ENCODE assay signal across 16 mouse cellular contexts in the genomic region with DNA sequence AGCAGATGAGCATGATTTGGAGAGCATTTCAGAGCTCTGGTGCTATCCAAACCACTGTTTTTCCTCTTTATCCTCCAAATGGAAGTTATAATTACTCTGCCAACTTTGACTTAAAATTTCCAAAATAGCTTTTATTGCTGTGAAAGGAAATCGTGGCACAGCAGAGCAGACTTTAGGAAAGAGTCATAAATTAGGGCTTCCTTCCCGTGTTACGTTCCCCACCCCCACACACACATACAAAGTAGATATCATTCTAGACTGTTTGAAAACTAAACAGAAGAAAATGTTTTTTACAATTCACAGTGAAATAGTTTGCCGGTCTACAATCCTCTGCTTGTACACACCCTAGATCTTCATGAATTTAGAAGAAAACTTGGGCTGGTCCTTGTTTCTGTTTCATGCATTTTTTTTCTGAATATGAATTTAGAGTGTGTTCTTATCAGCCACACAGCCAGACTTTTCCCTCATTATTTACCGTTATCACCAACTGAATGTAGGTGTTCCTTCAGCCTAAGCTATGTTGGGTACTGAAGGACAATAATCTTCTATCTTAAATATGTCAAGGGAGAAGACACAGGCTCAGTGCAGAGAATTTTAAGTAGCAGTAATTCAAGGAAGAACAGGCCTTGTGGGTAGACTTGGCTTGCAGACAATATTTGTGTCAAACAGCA. TPM values are rescaled to one million over a fixed set of nuclear protein-coding genes. Genes with fewer than 3 reads are reported as not detected.
A peak's percentile ranks its signal among the peaks of the same experiment; 100 is the strongest.
DNase-seq lines count a peak whose midpoint lies in the region; ATAC-seq and TF ChIP-seq lines count a peak whose summit lies in the region.
"Had no signal": no experiment of that assay in that cellular context is flagged by ENCODE, and none has a peak within 500 bp of the region (broad histone marks: within the 10 kb centered on the region; RNA-seq: fewer than 3 reads in every experiment).

No protein-coding gene starts in this region.

- ATAC-seq in kidney, postnatal 0 days (replicated peaks; ENCODE audit: low FRiP score, low read depth) = no peak
- no peak for ATAC-seq in kidney, embryonic 14.5 days (ENCODE audit: low FRiP score, low TSS enrichment)
- ATAC-seq in liver, embryonic 12.5 days = peak; percentile 74
- ATAC-seq: forebrain, embryonic 15.5 days; inflammation-experienced regulatory T-cells, adult 6 months had no signal

- WGBS in kidney, postnatal 0 days = 40% methylated on average over 5 of the region's 5 CpGs
- 44% methylated on average over 5 of the region's 5 CpGs for WGBS in kidney, embryonic 14.5 days
- WGBS in liver, embryonic 12.5 days (ENCODE audit: insufficient replicate concordance) = 11% methylated on average over 5 of the region's 5 CpGs

- peak overlapping the region; percentile 44 for H3K27ac ChIP-seq in kidney, postnatal 0 days
- no peak overlapping the region for H3K27ac ChIP-seq in kidney, embryonic 14.5 days (ENCODE audit: low read depth, low read length)
- H3K27ac ChIP-seq in liver, embryonic 12.5 days = peak overlapping the region; percentile 88
- H3K27ac ChIP-seq: forebrain, embryonic 15.5 days; heart, embryonic 13.5 days; midbrain, embryonic 12.5 days had no signal

- H3K36me3 ChIP-seq in kidney, postnatal 0 days (ENCODE audit: insufficient read depth, low read length) = 0 out of 2 replicates have a peak, but pooled peaks cover 8% of the 10 kb centered on the region
- H3K36me3 ChIP-seq in kidney, embryonic 14.5 days (ENCODE audit: control insufficient read depth, insufficient read depth, low read length) = peaks cover 28% of the 10 kb centered on the region; the same call in 1 of the 2 replicates
- H3K36me3 ChIP-seq in erythroblast, embryonic 14.5 days (ENCODE audit: control insufficient read depth) = peaks cover 45% of the 10 kb centered on the region
- H3K36me3 ChIP-seq in liver, embryonic 12.5 days = peaks cover 40% of the 10 kb centered on the region

- DNase-seq in kidney, postnatal 0 days (ENCODE audit: low spot score) = peak; percentile 42
- peak; percentile 16 for DNase-seq in telencephalon, adult 2 months (ENCODE audit: low read depth, low spot score)
- no peak for DNase-seq in right cerebral cortex, adult 18-20 months
- DNase-seq in spleen, postnatal 14 days (ENCODE audit: low spot score in 2 of 2) = no peak
- no peak for DNase-seq in heart, adult 18-20 months
- DNase-seq: B cell, adult 2 months; cerebellum, postnatal 10 days; left cerebral cortex, postnatal 4 days; lung, adult 18-20 months had no signal

- H3K4me1 ChIP-seq in kidney, postnatal 0 days (replicated peaks; ENCODE audit: insufficient read depth, low read length) = no peaks in the 10 kb centered on the region
- H3K4me1 ChIP-seq in kidney, embryonic 14.5 days (ENCODE audit: control insufficient read depth, insufficient read depth, low read length) = no peaks in the 10 kb centered on the region
- peaks cover 53% of the 10 kb centered on the region for H3K4me1 ChIP-seq in erythroblast, embryonic 14.5 days (ENCODE audit: control insufficient read depth)
- H3K4me1 ChIP-seq in liver, embryonic 12.5 days = peaks cover 61% of the 10 kb centered on the region
- H3K4me1 ChIP-seq: forebrain, embryonic 15.5 days; midbrain, embryonic 12.5 days had no signal

- TF ChIP-seq CTCF in kidney, postnatal 0 days (IDR thresholded peaks at IDR 0.05; ENCODE audit: low read depth) = no peak

- H3K9me3 ChIP-seq in kidney, postnatal 0 days (replicated peaks; ENCODE audit: low read length) = no peaks in the 10 kb centered on the region
- H3K9me3 ChIP-seq in kidney, embryonic 14.5 days (ENCODE audit: control insufficient read depth, low read length) = no peaks in the 10 kb centered on the region
- peaks cover 7% of the 10 kb centered on the region for H3K9me3 ChIP-seq in erythroblast, embryonic 14.5 days (ENCODE audit: control insufficient read depth, low read length)
- 0 out of 2 replicates have a peak, but pooled peaks cover 5% of the 10 kb centered on the region for H3K9me3 ChIP-seq in liver, embryonic 12.5 days (replicated peaks)
- H3K9me3 ChIP-seq: forebrain, embryonic 15.5 days had no signal

- H3K4me2 ChIP-seq in kidney, postnatal 0 days (ENCODE audit: low read length) = no peak overlapping the region
- no peak overlapping the region for H3K4me2 ChIP-seq in kidney, embryonic 14.5 days (replicated peaks; ENCODE audit: low read depth, low read length)
- H3K4me2 ChIP-seq in liver, embryonic 12.5 days = peak overlapping the region; percentile 55
- H3K4me2 ChIP-seq: forebrain, embryonic 15.5 days; heart, embryonic 13.5 days; midbrain, embryonic 12.5 days had no signal

- no peak overlapping the region for H3K9ac ChIP-seq in kidney, postnatal 0 days (ENCODE audit: low read depth, low read length)
- no peak overlapping the region for H3K9ac ChIP-seq in kidney, embryonic 14.5 days (ENCODE audit: low read depth, low read length)
- H3K9ac ChIP-seq in liver, embryonic 12.5 days = peak overlapping the region; percentile 49
- H3K9ac ChIP-seq: forebrain, embryonic 15.5 days; heart, embryonic 13.5 days; midbrain, embryonic 12.5 days had no signal

- no peak overlapping the region for H3K4me3 ChIP-seq in kidney, postnatal 0 days (replicated peaks; ENCODE audit: low read depth, low read length)
- no peak overlapping the region for H3K4me3 ChIP-seq in kidney, embryonic 14.5 days (ENCODE audit: low read length)
- peak overlapping the region; percentile 26 for H3K4me3 ChIP-seq in erythroblast, embryonic 14.5 days (replicated peaks)
- H3K4me3 ChIP-seq in liver, embryonic 12.5 days = peak overlapping the region; percentile 14; the same call in 1 of the 2 replicates
- H3K4me3 ChIP-seq: forebrain, embryonic 15.5 days; heart, embryonic 13.5 days; midbrain, embryonic 12.5 days had no signal

- no peaks in the 10 kb centered on the region for H3K27me3 ChIP-seq in kidney, postnatal 0 days (ENCODE audit: insufficient read depth, low read length)
- no peaks in the 10 kb centered on the region for H3K27me3 ChIP-seq in kidney, embryonic 14.5 days (ENCODE audit: control insufficient read depth, insufficient read depth, low read length)
- no peaks in the 10 kb centered on the region for H3K27me3 ChIP-seq in erythroblast, embryonic 14.5 days (ENCODE audit: control insufficient read depth)
- H3K27me3 ChIP-seq in liver, embryonic 12.5 days (replicated peaks) = no peaks in the 10 kb centered on the region
- H3K27me3 ChIP-seq: forebrain, embryonic 15.5 days; heart, embryonic 13.5 days; midbrain, embryonic 12.5 days had no signal

RNA-seq across cellular contexts. Expression of a gene that starts 22.2 kb away (rescaled TPM):
- polyA plus RNA-seq in kidney, postnatal 0 days (2015; fragmentation: Nextera tagmentation; extraction: Ambion mirVana) = 29.2 and 33.6 TPM in 2 replicates
- 41.8 and 46.3 TPM in 2 replicates for polyA plus RNA-seq in kidney, embryonic 14.5 days (2014; fragmentation: Nextera tagmentation; extraction: Ambion mirVana)
- polyA plus RNA-seq in erythroblast, embryonic 14.5 days (2012) = 0.10 and 0.22 TPM in 2 replicates
- 18.2 and 19.3 TPM in 2 replicates for polyA plus RNA-seq in liver, embryonic 12.5 days (2016; fragmentation: Nextera tagmentation; extraction: Ambion mirVana)
- 10 to 100 TPM; 12.4 to 12.9 TPM for total RNA-seq in heart, adult 18-20 months (2021)

RNA-seq across cellular contexts. Expression of a gene that starts 42.0 kb away (rescaled TPM):
- 519 and 548 TPM in 2 replicates for polyA plus RNA-seq in kidney, postnatal 0 days (2015; fragmentation: Nextera tagmentation; extraction: Ambion mirVana)
- 549 and 626 TPM in 2 replicates for polyA plus RNA-seq in kidney, embryonic 14.5 days (2014; fragmentation: Nextera tagmentation; extraction: Ambion mirVana)
- 8.4 TPM in 2 replicates for polyA plus RNA-seq in erythroblast, embryonic 14.5 days (2012)
- polyA plus RNA-seq in liver, embryonic 12.5 days (2016; fragmentation: Nextera tagmentation; extraction: Ambion mirVana) = 203 and 206 TPM in 2 replicates
- 10 to 100 TPM; 74.7 to 77.3 TPM for total RNA-seq in heart, adult 18-20 months (2021)

Comparison
In these comparisons a context has a peak if more than half of its experiments do, and no peak if none do; other contexts are left out.
1. DNase-seq: peak in kidney, postnatal 0 days (single experiment) and telencephalon, adult 2 months (single experiment); none in right cerebral cortex, adult 18-20 months (single experiment), spleen, postnatal 14 days (0 of 2) and heart, adult 18-20 months (0 of 2).
2. H3K4me3 ChIP-seq: peak in erythroblast, embryonic 14.5 days (single experiment) and liver, embryonic 12.5 days (single experiment); none in kidney, postnatal 0 days (single experiment) and kidney, embryonic 14.5 days (single experiment).
3. RNA of a gene that starts 22.2 kb away (polyA plus RNA-seq): 41.8 to 46.3 TPM in kidney, embryonic 14.5 days, 29.2 to 33.6 TPM in kidney, postnatal 0 days and 18.2 to 19.3 TPM in liver, embryonic 12.5 days; 0.10 to 0.22 TPM in erythroblast, embryonic 14.5 days; every median in the first group is over 10 times any median in the second.
4. RNA of a gene that starts 42.0 kb away (polyA plus RNA-seq): 549 to 626 TPM in kidney, embryonic 14.5 days, 519 to 548 TPM in kidney, postnatal 0 days and 203 to 206 TPM in liver, embryonic 12.5 days; 8.4 TPM in erythroblast, embryonic 14.5 days; every median in the first group is over 10 times any median in the second.